Comparison of ENCODE assay signal across 24 mouse cellular contexts in genomic region chr4:41084819-41085218, GRCm38 (mm10). TPM values are rescaled to one million over a fixed set of nuclear protein-coding genes. Genes with fewer than 3 reads are reported as not detected.
DNase-seq lines count a peak whose midpoint lies in the region; ATAC-seq and TF ChIP-seq lines count a peak whose summit lies in the region.
"Had no signal": no experiment of that assay in that cellular context is flagged by ENCODE, and none has a peak within 500 bp of the region (broad histone marks: within the 10 kb centered on the region; RNA-seq: fewer than 3 reads in every experiment).

No protein-coding gene starts in this region.

- TF ChIP-seq CTCF in MEL (IDR thresholded peaks at IDR 0.05 in 2 of 3, conservative IDR thresholded peaks at IDR 0.05 in 1 of 3; ENCODE audit: control insufficient read depth in 1 of 3, insufficient read depth in 1 of 3, low read depth in 2 of 3, low read length in 3 of 3, poor library complexity in 1 of 3, severe bottlenecking in 1 of 3), result no peak

- H3K9ac ChIP-seq in liver, embryonic 12.5 days, result no peak overlapping the region
- H3K9ac ChIP-seq in liver, embryonic 11.5 days (ENCODE audit: low read depth, low read length), result no peak overlapping the region
- no peak overlapping the region for H3K9ac ChIP-seq in MEL (ENCODE audit: control insufficient read depth, low read depth, low read length, poor library complexity, severe bottlenecking)

- no peak for TF ChIP-seq RAD21 in MEL (IDR thresholded peaks at IDR 0.05; ENCODE audit: low read depth, low read length)

- no peak overlapping the region for H3K4me2 ChIP-seq in liver, embryonic 12.5 days
- H3K4me2 ChIP-seq in liver, embryonic 11.5 days, result no peak overlapping the region

- no peaks in the 10 kb centered on the region for H3K36me3 ChIP-seq in liver, embryonic 12.5 days
- no peaks in the 10 kb centered on the region for H3K36me3 ChIP-seq in liver, embryonic 11.5 days (ENCODE audit: control insufficient read depth, insufficient read depth, low read length)
- peaks cover 0 to 45% of the 10 kb centered on the region in 2 experiments; a peak in 2 of 4 replicates for H3K36me3 ChIP-seq in MEL (ENCODE audit: control insufficient read depth in 1 of 2, insufficient read depth in 2 of 2, low read length in 2 of 2)
- H3K36me3 ChIP-seq: G1E had no signal

- H3K4me3 ChIP-seq in liver, embryonic 12.5 days, result no peak overlapping the region
- H3K4me3 ChIP-seq in liver, embryonic 11.5 days (ENCODE audit: low read depth, low read length), result no peak overlapping the region
- H3K4me3 ChIP-seq in MEL (ENCODE audit: control insufficient read depth in 1 of 2, insufficient read depth in 1 of 2, low read depth in 2 of 2, low read length in 2 of 2), result no peak overlapping the region

- WGBS in liver, embryonic 12.5 days (ENCODE audit: insufficient replicate concordance), result 74% methylated on average over 4 of the region's 4 CpGs
- WGBS in liver, embryonic 11.5 days, result 81% methylated on average over 4 of the region's 4 CpGs

- H3K9me3 ChIP-seq in liver, embryonic 12.5 days (replicated peaks), result no peaks in the 10 kb centered on the region
- H3K9me3 ChIP-seq in liver, embryonic 11.5 days (ENCODE audit: control insufficient read depth, low read length), result no peaks in the 10 kb centered on the region
- H3K9me3 ChIP-seq in MEL (replicated peaks; ENCODE audit: insufficient read depth, low read length), result no peaks in the 10 kb centered on the region
- H3K9me3 ChIP-seq: G1E had no signal

- no peaks in the 10 kb centered on the region for H3K79me2 ChIP-seq in MEL (ENCODE audit: control insufficient read depth, insufficient read depth, low read length, poor library complexity)

- peaks cover 87% of the 10 kb centered on the region for H3K4me1 ChIP-seq in liver, embryonic 12.5 days
- H3K4me1 ChIP-seq in liver, embryonic 11.5 days (replicated peaks; ENCODE audit: control insufficient read depth, insufficient read depth, low read length), result peaks cover 35% of the 10 kb centered on the region
- H3K4me1 ChIP-seq in MEL (ENCODE audit: control insufficient read depth in 1 of 2, insufficient read depth in 2 of 2, low read length in 2 of 2), result peaks cover 28 to 51% of the 10 kb centered on the region in 2 experiments

- H3K27ac ChIP-seq in liver, embryonic 12.5 days, result peak overlapping the region; percentile 36
- H3K27ac ChIP-seq in liver, embryonic 11.5 days (ENCODE audit: low read depth, low read length), result no peak overlapping the region
- no peak overlapping the region for H3K27ac ChIP-seq in MEL (ENCODE audit: control insufficient read depth, low read depth, low read length)

- DNase-seq in liver, embryonic 11.5 days (ENCODE audit: low spot score), result no peak
- DNase-seq in MEL (ENCODE audit: low read depth, low spot score), result peak; percentile 35
- no peak for DNase-seq in testis, postnatal 10 days (ENCODE audit: low spot score)
- DNase-seq: adrenal gland, adult 2 months; adrenal gland, adult 8-10 months; adrenal gland, postnatal 10 days; adrenal gland, postnatal 14 days; adrenal gland, postnatal 25 days; adrenal gland, postnatal 36 days; B cell, adult 2 months; cerebellum, adult 11 months; cerebellum, adult 11-12 months; cerebellum, adult 18-20 months; cerebellum, adult 2 months had no signal

- TF ChIP-seq POLR2A in MEL (IDR thresholded peaks at IDR 0.05; ENCODE audit: control insufficient read depth in 1 of 2, insufficient read depth in 1 of 2, low read depth in 1 of 2, low read length in 2 of 2, poor library complexity in 1 of 2), result no peak

- peak; percentile 36 to 47; a peak in 2 of 4 replicates for TF ChIP-seq EP300 in MEL (IDR thresholded peaks at IDR 0.05; ENCODE audit: low read depth in 1 of 2, low read length in 2 of 2)

- 0 out of 2 replicates have a peak, but pooled peaks cover 9% of the 10 kb centered on the region for H3K27me3 ChIP-seq in liver, embryonic 12.5 days (replicated peaks)
- no peaks in the 10 kb centered on the region for H3K27me3 ChIP-seq in liver, embryonic 11.5 days (replicated peaks; ENCODE audit: control insufficient read depth, insufficient read depth, low read length)
- no peaks in the 10 kb centered on the region for H3K27me3 ChIP-seq in MEL (ENCODE audit: control insufficient read depth in 1 of 2, insufficient read depth in 2 of 2, low read length in 2 of 2)
- H3K27me3 ChIP-seq: Patski had no signal

- no peak for ATAC-seq in liver, embryonic 12.5 days
- no peak for ATAC-seq in liver, embryonic 11.5 days (replicated peaks; ENCODE audit: low FRiP score)
- ATAC-seq: activated CD4-positive, CD25-positive, alpha-beta regulatory T cell, adult 4 months; CD4-positive, CD25-positive, alpha-beta regulatory T cell, adult 4 months; Patski had no signal

TF ChIP-seq in MEL, 35 proteins besides CTCF, POLR2A, EP300 and RAD21:
- TF ChIP-seq MAX (IDR thresholded peaks at IDR 0.05; ENCODE audit: low read length) (no peak), ZNF384 (IDR thresholded peaks at IDR 0.05; ENCODE audit: low read depth, low read length) (peak; percentile 91), USF2 (IDR thresholded peaks at IDR 0.05; ENCODE audit: borderline replicate concordance in 1 of 2, insufficient read depth in 1 of 2, low read depth in 1 of 2, low read length in 2 of 2) (no peak), UBTF (IDR thresholded peaks at IDR 0.05; ENCODE audit: borderline replicate concordance, insufficient read depth, low read depth, low read length) (no peak), MYB (IDR thresholded peaks at IDR 0.05; ENCODE audit: low read depth, low read length) (no peak), TCF12 (IDR thresholded peaks at IDR 0.05; ENCODE audit: low read depth, low read length) (peak; percentile 63; the same call in 1 of the 2 replicates), KAT2A (conservative IDR thresholded peaks at IDR 0.05; ENCODE audit: low read depth, low read length) (no peak), CHD2 (IDR thresholded peaks at IDR 0.05; ENCODE audit: low read length) (no peak), SIN3A (IDR thresholded peaks at IDR 0.05; ENCODE audit: low read length) (peak; percentile 41; the same call in 1 of the 2 replicates), ELF1 (IDR thresholded peaks at IDR 0.05; ENCODE audit: low read depth, low read length) (peak; percentile 48; the same call in 1 of the 2 replicates), GATA1 (IDR thresholded peaks at IDR 0.05; ENCODE audit: low read depth, low read length) (peak; percentile 64), HCFC1 (IDR thresholded peaks at IDR 0.05; ENCODE audit: low read depth, low read length) (no peak), JUND (IDR thresholded peaks at IDR 0.05; ENCODE audit: low read depth, low read length) (no peak), NRF1 (IDR thresholded peaks at IDR 0.05; ENCODE audit: insufficient read depth, low read depth, low read length, poor library complexity, severe bottlenecking) (no peak), ZMIZ1 (IDR thresholded peaks at IDR 0.05; ENCODE audit: low read depth, low read length) (no peak), POLR2AphosphoS2 (IDR thresholded peaks at IDR 0.05; ENCODE audit: low read length) (no peak), GABPA (IDR thresholded peaks at IDR 0.05; ENCODE audit: low read depth, low read length) (no peak), MYC (IDR thresholded peaks at IDR 0.05; ENCODE audit: low read depth, low read length) (no peak), TAL1 (IDR thresholded peaks at IDR 0.05; ENCODE audit: low read length) (no peak), RCOR1 (IDR thresholded peaks at IDR 0.05; ENCODE audit: low read depth, low read length) (no peak), CHD1 (IDR thresholded peaks at IDR 0.05; ENCODE audit: low read depth, low read length) (no peak), NELFE (IDR thresholded peaks at IDR 0.05; ENCODE audit: low read depth, low read length) (no peak), POLR2AphosphoS5 (IDR thresholded peaks at IDR 0.05; ENCODE audit: borderline replicate concordance, low read depth, low read length) (no peak), ZC3H11A (IDR thresholded peaks at IDR 0.05; ENCODE audit: low read depth, low read length) (no peak), MXI1 (IDR thresholded peaks at IDR 0.05; ENCODE audit: low read depth, low read length) (0 out of 2 replicates have a peak, but pooled peaks have one; percentile 25), ETS1 (IDR thresholded peaks at IDR 0.05; ENCODE audit: low read depth, low read length) (peak; percentile 55), MAZ (IDR thresholded peaks at IDR 0.05; ENCODE audit: low read depth, low read length) (no peak)

RNA-seq across cellular contexts. Expression of gene Aqp3, which starts 13.2 kb away (rescaled TPM):
- 20.9 and 22.3 TPM in 2 replicates for polyA plus RNA-seq in liver, embryonic 12.5 days (2016; fragmentation: Nextera tagmentation; extraction: Ambion mirVana)
- polyA plus RNA-seq in liver, embryonic 11.5 days (2014; fragmentation: Nextera tagmentation; extraction: Ambion mirVana), result 12.7 and 15.7 TPM in 2 replicates
- total RNA-seq in MEL (2012; rRNA removed), result 0.10 and 0.12 TPM in 2 replicates
- under 1 TPM in 1 of 2 experiments, not detected in 1; 0.42 TPM for polyA plus RNA-seq in MEL (2012; ENCODE audit: insufficient read depth in 1 of 2, insufficient read length in 2 of 2, low read depth in 1 of 2, low replicate concordance in 2 of 2, missing spikeins in 1 of 2)
- total RNA-seq: adrenal gland, adult 18-20 months; adrenal gland, postnatal 14 days; adrenal gland, postnatal 25 days; CH12.LX had no signal

RNA-seq across cellular contexts. Expression of gene Aqp7, which starts 36.9 kb away (rescaled TPM):
- polyA plus RNA-seq in liver, embryonic 12.5 days (2016; fragmentation: Nextera tagmentation; extraction: Ambion mirVana), result 1.3 and 1.8 TPM in 2 replicates
- polyA plus RNA-seq in liver, embryonic 11.5 days (2014; fragmentation: Nextera tagmentation; extraction: Ambion mirVana), result 0.86 and 1.2 TPM in 2 replicates
- total RNA-seq in MEL (2012; rRNA removed), result not detected in 2 replicates
- under 1 TPM in 1 of 2 experiments, not detected in 1; 0.06 TPM for polyA plus RNA-seq in MEL (2012; ENCODE audit: insufficient read depth in 1 of 2, insufficient read length in 2 of 2, low read depth in 1 of 2, low replicate concordance in 2 of 2, missing spikeins in 1 of 2)
- total RNA-seq: CH12.LX, ES-E14, G1E had no signal
- polyA plus RNA-seq: brain, embryonic 14.5 days; C2C12; CD4-positive, CD25-positive, alpha-beta regulatory T cell, adult 4 months; cerebellum, adult 2 months; G1E had no signal

RNA-seq across cellular contexts. Expression of gene Nol6, which starts 39.4 kb away (rescaled TPM):
- polyA plus RNA-seq in liver, embryonic 12.5 days (2016; fragmentation: Nextera tagmentation; extraction: Ambion mirVana), result 21.9 and 22.0 TPM in 2 replicates
- polyA plus RNA-seq in liver, embryonic 11.5 days (2014; fragmentation: Nextera tagmentation; extraction: Ambion mirVana), result 35.8 and 39.8 TPM in 2 replicates
- 28.1 and 36.6 TPM in 2 replicates for total RNA-seq in MEL (2012; rRNA removed)
- 10 to 100 TPM in 1 of 2 experiments, not detected in 1; 71.2 TPM for polyA plus RNA-seq in MEL (2012; ENCODE audit: insufficient read depth in 1 of 2, insufficient read length in 2 of 2, low read depth in 1 of 2, low replicate concordance in 2 of 2, missing spikeins in 1 of 2)

RNA-seq across cellular contexts. Expression of gene Ube2r2, which starts 50.7 kb away (rescaled TPM):
- polyA plus RNA-seq in liver, embryonic 12.5 days (2016; fragmentation: Nextera tagmentation; extraction: Ambion mirVana), result 39.9 and 44.8 TPM in 2 replicates
- 46.7 and 49.2 TPM in 2 replicates for polyA plus RNA-seq in liver, embryonic 11.5 days (2014; fragmentation: Nextera tagmentation; extraction: Ambion mirVana)
- 24.5 and 28.2 TPM in 2 replicates for total RNA-seq in MEL (2012; rRNA removed)
- 10 to 100 TPM; 70.1 to 94.1 TPM for polyA plus RNA-seq in MEL (2012; ENCODE audit: insufficient read depth in 1 of 2, insufficient read length in 2 of 2, low read depth in 1 of 2, low replicate concordance in 2 of 2, missing spikeins in 1 of 2)
